Mouse (Mus musculus): Measurements from ENCODE around the gene Apobr. TPM values are rescaled to one million over a fixed set of nuclear protein-coding genes. Genes with fewer than 3 reads are reported as not detected.

Apobr gene
- 0.61 and 0.71 TPM in 2 replicates for polyA plus RNA-seq (2015; fragmentation: Nextera tagmentation; extraction: Ambion mirVana)

DNA sequence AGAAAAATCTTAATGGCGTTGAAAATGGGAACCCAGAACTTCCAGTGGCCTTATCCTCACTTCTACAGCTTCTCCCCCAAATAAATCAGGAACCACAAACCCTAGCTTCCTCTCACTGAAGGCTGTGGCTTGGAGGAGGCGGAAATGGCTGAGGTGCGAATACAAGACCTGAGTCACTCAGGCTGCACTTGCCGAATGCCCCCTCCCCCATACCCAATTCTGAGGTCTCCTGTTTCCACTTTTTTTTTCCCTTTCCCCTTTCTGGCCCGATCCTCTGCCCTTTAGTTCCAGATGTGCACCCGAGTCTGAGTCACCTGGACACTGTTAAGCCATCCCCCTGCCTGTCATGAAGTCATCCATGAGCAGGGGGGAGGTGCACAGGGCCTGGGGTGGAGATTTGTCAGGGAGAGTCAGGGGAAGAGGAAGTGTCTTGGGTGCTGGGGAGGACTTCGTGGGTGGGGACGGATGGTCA, at the start of gene Apobr:
TSS of gene Apobr (plus strand) at position 437 of the 472 bp plus-strand sequence.
- Histone ChIP-seq H3K36me3 (0 out of 2 replicates have a peak, but pooled peaks cover 5% of the 10 kb centered on the region), H3K9me3 (replicated peaks) (no peaks in the 10 kb centered on the region), H3K27me3 (peaks cover 27% of the 10 kb centered on the region), H3K4me3 (replicated peaks) (peak within 1 kb of the TSS; percentile 57), H3K4me2 (peak within 1 kb of the TSS; percentile 89), H3K4me1 (replicated peaks) (peaks cover 34% of the 10 kb centered on the region), H3K9ac (0 out of 2 replicates have a peak within 1 kb of the TSS, but pooled peaks have one; percentile 67), H3K27ac (peak within 1 kb of the TSS; percentile 29; the same call in 1 of the 2 replicates)
- 26% methylated on average over 8 of the region's 8 CpGs for WGBS (ENCODE audit: insufficient replicate concordance)
- DNase-seq (no peak), ATAC-seq (ENCODE audit: low read depth) (no peak)

DNA sequence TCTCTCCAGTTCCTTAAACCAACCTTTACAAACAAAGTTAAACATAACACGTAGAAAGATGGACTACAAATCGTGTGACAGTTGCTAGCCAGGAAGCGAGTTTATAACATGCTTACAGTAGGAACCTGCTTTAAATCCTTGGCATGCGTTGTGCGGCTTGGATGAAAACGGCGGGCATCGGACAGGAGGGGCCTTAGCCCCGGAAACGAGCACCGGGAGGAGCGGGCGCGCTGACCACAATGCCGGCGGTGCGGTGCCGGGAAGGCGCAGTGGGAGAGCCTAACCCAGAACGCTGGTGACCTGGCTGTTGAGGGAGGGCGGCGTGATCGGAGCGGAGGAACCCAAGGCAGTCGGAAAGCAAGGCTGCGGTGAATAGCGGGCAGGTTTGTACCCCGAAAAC, 49.0 kb upstream of the Apobr start:
- H3K4me1 ChIP-seq (replicated peaks): peaks cover 10% of the 10 kb centered on the region
- DNase-seq (peak; percentile 6), ATAC-seq (ENCODE audit: low read depth) (no peak)
- H3K9me3 ChIP-seq (replicated peaks): no peaks in the 10 kb centered on the region
- no peak overlapping the region for H3K27ac ChIP-seq
- peaks cover 22% of the 10 kb centered on the region for H3K27me3 ChIP-seq
- WGBS (ENCODE audit: insufficient replicate concordance): 2% methylated on average over 28 of the region's 28 CpGs
- peak overlapping the region; percentile 67 for H3K4me2 ChIP-seq
- H3K4me3 ChIP-seq (replicated peaks): peak overlapping the region; percentile 47
- H3K36me3 ChIP-seq: no peaks in the 10 kb centered on the region
- H3K9ac ChIP-seq: peak overlapping the region; percentile 44

DNA sequence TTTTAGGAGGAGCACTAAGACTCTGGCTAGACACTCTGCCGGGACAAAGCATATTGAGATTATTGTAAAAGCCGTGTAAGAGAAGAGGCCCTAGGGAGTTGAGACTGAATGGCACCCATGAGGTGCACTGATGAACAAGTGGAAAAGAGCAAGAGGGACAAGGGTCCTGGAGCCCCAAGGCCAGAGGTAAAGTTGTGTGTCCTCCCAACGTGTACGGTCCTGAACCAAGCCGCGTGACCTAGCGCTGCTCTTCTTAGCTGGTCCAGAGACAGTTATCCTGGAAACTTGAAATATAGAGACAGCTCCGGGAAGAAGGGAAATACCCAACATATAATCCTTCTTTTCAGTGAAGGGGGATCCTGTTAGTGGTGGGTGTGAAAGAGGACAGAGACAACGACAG, 48.3 kb upstream of the Apobr start:
- Histone ChIP-seq H3K9me3 (replicated peaks) (no peaks in the 10 kb centered on the region), H3K36me3 (no peaks in the 10 kb centered on the region), H3K27me3 (peaks cover 22% of the 10 kb centered on the region), H3K9ac (peak overlapping the region; percentile 44; the same call in 1 of the 2 replicates), H3K4me1 (replicated peaks) (peaks cover 10% of the 10 kb centered on the region), H3K27ac (no peak overlapping the region), H3K4me3 (replicated peaks) (peak overlapping the region; percentile 47), H3K4me2 (peak overlapping the region; percentile 67)
- ATAC-seq (ENCODE audit: low read depth) (no peak), DNase-seq (no peak)
- 63% methylated on average over 9 of the region's 9 CpGs for WGBS (ENCODE audit: insufficient replicate concordance)

DNA sequence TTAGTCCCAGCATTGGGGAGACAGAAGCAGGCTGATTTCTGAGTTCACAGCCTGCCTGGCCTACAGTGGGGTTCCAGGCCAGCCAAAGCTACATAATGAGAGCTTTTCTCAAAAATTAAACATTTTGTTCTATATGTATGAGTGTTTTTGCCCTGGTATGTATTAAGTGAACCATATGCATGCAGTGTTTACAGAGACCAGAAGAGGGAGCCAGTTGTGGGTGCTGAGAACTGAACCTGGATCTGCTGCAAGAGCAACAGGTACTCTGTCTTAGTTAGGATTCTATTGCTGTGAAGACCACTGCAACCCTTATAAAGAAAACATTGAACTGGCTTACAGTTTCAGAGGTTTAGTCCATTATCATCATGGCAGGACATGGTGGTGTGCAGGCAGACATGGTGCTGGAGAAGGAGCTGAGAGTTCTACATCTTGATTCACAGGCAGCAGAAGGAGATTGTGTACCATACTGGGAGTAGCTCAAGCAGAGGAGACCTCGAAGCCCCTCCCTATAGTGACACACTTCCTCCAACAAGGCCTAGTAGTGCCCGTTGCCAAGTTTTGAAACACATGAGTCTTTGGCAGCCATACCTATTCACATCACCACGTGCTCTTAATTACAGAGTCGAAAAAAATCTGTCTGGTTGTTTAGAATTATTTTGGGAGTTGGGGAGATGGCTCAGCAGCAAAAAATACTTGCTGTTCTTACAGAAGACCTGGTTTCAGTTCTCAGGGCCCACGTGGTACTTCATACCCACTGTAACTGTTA, 46.7 kb upstream of the Apobr start:
- Histone ChIP-seq H3K27me3 (peaks cover 22% of the 10 kb centered on the region), H3K9ac (no peak overlapping the region), H3K36me3 (no peaks in the 10 kb centered on the region), H3K27ac (no peak overlapping the region), H3K4me2 (no peak overlapping the region), H3K4me1 (replicated peaks) (peaks cover 10% of the 10 kb centered on the region), H3K4me3 (replicated peaks) (no peak overlapping the region), H3K9me3 (replicated peaks) (no peaks in the 10 kb centered on the region)
- DNase-seq (peak; percentile 6), ATAC-seq (ENCODE audit: low read depth) (no peak)
- WGBS (ENCODE audit: insufficient replicate concordance): 53% methylated on average over 5 of the region's 5 CpGs

DNA sequence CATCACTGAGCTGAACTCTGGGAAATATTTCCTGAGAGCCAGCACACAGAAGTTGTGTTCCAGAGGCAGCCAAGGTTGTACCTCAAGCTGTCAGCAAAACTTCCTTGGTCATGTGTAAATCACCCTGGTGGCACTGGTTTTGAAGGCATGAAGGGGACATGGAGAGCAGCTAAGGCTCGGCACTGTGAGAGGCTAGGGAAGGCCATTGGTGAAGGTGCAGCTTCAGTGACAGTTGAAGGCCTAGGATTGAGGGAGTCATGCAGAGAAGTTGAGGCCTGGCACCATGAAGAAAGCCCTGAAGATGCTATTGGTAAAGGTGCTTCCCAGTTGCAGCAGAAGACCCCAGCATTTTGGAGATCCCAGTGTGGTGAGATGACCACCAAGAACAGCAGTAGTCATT, 43.1 kb upstream of the Apobr start:
- no peaks in the 10 kb centered on the region; the same call in 1 of the 2 replicates for H3K4me1 ChIP-seq (replicated peaks)
- ATAC-seq (ENCODE audit: low read depth) (no peak), DNase-seq (no peak)
- H3K9ac ChIP-seq: no peak overlapping the region
- peaks cover 28% of the 10 kb centered on the region for H3K36me3 ChIP-seq
- H3K27ac ChIP-seq: no peak overlapping the region
- 71% methylated on average over 1 of the region's 1 CpGs for WGBS (ENCODE audit: insufficient replicate concordance)
- H3K9me3 ChIP-seq (replicated peaks): no peaks in the 10 kb centered on the region
- H3K4me3 ChIP-seq (replicated peaks): no peak overlapping the region
- peaks cover 6% of the 10 kb centered on the region for H3K27me3 ChIP-seq
- no peak overlapping the region for H3K4me2 ChIP-seq

DNA sequence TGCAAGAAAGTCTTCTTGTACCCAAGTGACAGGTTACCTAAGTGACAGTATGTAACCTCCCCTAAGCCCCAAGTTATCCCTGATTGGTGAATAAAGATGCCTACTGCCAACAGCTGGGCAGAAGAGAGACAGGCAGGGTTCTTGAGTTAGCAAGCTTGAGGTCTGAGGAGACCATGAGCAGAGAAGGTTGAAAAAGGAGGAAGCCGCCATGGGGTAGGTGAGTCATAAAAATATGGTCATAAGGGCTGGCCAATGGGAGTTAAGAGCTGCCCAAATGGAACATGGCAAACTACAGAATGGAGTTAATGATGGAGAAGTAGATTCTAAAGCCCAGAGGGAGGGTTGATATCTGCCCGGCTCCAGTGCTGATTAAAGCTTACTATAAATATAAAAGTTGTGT, 39.1 kb upstream of the Apobr start:
- Histone ChIP-seq H3K9ac (no peak overlapping the region), H3K36me3 (peaks cover 68% of the 10 kb centered on the region), H3K9me3 (replicated peaks) (no peaks in the 10 kb centered on the region), H3K4me3 (replicated peaks) (no peak overlapping the region), H3K4me1 (replicated peaks) (no peaks in the 10 kb centered on the region), H3K27me3 (no peaks in the 10 kb centered on the region), H3K27ac (no peak overlapping the region), H3K4me2 (no peak overlapping the region)
- DNase-seq (no peak), ATAC-seq (ENCODE audit: low read depth) (no peak)
- WGBS (ENCODE audit: insufficient replicate concordance): 78% methylated on average over 2 of the region's 2 CpGs

DNA sequence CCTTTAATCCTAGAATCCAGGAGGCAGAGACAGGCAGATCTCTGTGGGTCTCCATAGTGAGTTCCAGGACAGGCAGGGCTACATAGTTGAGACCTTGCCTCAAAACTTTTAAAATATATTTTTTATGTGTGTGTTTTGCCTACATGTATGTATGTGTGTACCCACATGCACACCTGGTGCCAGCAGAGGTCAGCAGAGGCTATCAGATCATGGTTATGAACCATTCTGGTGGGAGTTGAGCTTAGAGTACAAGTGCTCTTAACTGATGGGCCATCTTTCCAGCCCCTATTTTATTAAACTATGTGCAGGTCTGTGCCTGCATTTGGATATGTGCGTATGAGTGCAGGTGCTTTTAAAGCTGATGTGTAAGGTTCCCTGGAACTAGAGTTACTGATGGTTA, 29.9 kb upstream of the Apobr start:
- no peak overlapping the region for H3K4me3 ChIP-seq (replicated peaks)
- WGBS (ENCODE audit: insufficient replicate concordance): 87% methylated on average over 1 of the region's 1 CpGs
- H3K27me3 ChIP-seq: no peaks in the 10 kb centered on the region
- no peaks in the 10 kb centered on the region for H3K9me3 ChIP-seq (replicated peaks)
- no peak overlapping the region for H3K27ac ChIP-seq
- H3K36me3 ChIP-seq: peaks cover 96% of the 10 kb centered on the region
- no peak overlapping the region for H3K4me2 ChIP-seq
- no peak overlapping the region for H3K9ac ChIP-seq
- ATAC-seq (ENCODE audit: low read depth) (no peak), DNase-seq (no peak)
- no peaks in the 10 kb centered on the region for H3K4me1 ChIP-seq (replicated peaks)

DNA sequence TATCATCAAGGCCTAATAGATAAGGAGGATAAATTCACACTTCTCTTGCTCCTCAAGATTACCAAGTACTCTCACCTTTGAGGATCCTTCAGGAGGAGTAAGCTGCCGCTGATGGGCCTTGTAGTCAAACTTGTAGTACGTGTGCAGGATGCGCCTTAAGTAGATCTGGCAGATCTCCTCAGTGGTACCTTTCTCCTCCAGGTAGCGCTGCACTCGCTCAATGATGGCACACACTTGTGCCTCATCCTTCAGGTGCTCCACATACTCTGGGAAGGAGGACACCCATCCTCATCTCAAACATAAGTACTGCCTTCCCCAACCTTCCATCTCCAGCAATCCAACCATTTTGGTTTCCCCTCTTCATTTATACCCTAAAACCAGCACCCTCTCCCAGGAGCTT, 28.1 kb upstream of the Apobr start:
- H3K4me1 ChIP-seq (replicated peaks): no peaks in the 10 kb centered on the region
- ATAC-seq (ENCODE audit: low read depth) (no peak), DNase-seq (no peak)
- WGBS (ENCODE audit: insufficient replicate concordance): 86% methylated on average over 5 of the region's 5 CpGs
- peaks cover 95% of the 10 kb centered on the region for H3K36me3 ChIP-seq
- no peaks in the 10 kb centered on the region for H3K27me3 ChIP-seq
- H3K9ac ChIP-seq: no peak overlapping the region
- H3K4me2 ChIP-seq: no peak overlapping the region
- no peak overlapping the region for H3K27ac ChIP-seq
- no peaks in the 10 kb centered on the region for H3K9me3 ChIP-seq (replicated peaks)
- H3K4me3 ChIP-seq (replicated peaks): no peak overlapping the region

DNA sequence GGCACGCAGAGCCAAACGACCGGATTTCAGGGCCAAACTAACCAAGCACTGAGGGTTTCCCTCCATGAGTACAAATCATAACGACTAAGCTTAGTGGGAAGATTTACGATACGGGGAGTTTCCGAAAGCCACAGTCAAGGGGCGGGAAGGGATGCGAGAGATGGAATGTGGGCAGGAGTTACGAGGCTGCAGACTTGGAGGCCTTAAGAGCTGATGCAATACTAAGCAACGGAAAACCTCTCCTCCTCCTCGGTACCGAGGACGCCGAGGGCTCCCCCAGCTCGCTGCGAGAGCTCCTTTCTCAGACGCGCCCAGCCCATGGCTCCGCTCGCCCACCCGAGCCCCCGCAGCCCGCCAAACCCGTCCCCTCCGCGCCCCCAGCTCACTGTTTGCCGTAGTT, 19.0 kb upstream of the Apobr start:
- peaks cover 3% of the 10 kb centered on the region; the same call in 1 of the 2 replicates for H3K9me3 ChIP-seq (replicated peaks)
- DNase-seq: no peak
- peaks cover 20% of the 10 kb centered on the region for H3K4me1 ChIP-seq (replicated peaks)
- peak overlapping the region; percentile 72 for H3K27ac ChIP-seq
- peak overlapping the region; percentile 89 for H3K9ac ChIP-seq
- peak; percentile 15 for ATAC-seq (ENCODE audit: low read depth)
- under 1% methylated on average over 24 of the region's 28 CpGs for WGBS (ENCODE audit: insufficient replicate concordance)
- peak overlapping the region; percentile 79 for H3K4me2 ChIP-seq
- peak overlapping the region; percentile 87 for H3K4me3 ChIP-seq (replicated peaks)
- H3K36me3 ChIP-seq: peaks cover 41% of the 10 kb centered on the region
- H3K27me3 ChIP-seq: no peaks in the 10 kb centered on the region

DNA sequence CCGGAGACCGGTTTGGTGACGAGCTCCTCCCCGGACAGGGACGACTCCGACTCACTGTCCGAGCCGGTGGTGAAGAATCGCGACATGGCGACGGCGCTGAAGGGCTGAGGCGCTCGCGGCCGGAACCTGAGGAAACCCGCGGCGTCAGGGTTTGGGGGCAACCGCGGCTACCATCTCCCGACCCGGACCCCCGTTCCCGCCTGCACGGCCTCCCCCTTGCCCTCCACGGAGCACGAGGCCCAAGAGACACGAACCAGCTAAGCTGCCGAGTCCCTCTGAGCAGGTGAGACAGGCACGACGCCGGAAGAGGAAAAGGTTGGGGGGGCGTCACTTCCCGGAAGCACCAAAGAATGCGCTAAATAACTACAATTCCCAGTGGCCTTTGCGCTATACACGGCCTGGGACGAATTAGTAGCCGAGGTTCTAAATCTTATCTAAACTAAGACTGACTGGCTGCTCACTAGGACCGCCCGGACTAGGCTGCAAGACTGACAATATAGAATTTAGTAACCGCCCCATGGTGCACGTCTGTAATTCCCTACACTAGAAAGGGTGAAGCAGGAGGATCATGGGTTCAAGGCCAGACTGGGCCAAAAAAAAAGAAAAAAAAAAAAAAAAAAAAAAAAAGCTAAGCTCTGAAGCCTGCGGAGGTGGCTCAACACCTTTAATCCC, 18.5 kb upstream of the Apobr start, which contains the start of gene Eif3c:
TSS of gene Eif3c (minus strand) at position 318 of the 672 bp plus-strand sequence.
- Histone ChIP-seq H3K36me3 (peaks cover 36% of the 10 kb centered on the region), H3K27ac (peak within 1 kb of the TSS; percentile 72), H3K4me1 (replicated peaks) (peaks cover 20% of the 10 kb centered on the region), H3K27me3 (no peaks in the 10 kb centered on the region), H3K9me3 (replicated peaks) (peaks cover 3% of the 10 kb centered on the region; the same call in 1 of the 2 replicates), H3K4me2 (peak within 1 kb of the TSS; percentile 79), H3K4me3 (replicated peaks) (peak within 1 kb of the TSS; percentile 87), H3K9ac (peak within 1 kb of the TSS; percentile 89)
- DNase-seq (peak; percentile 84), ATAC-seq (ENCODE audit: low read depth) (peak; percentile 97)
- WGBS (ENCODE audit: insufficient replicate concordance): under 1% methylated on average over 46 of the region's 46 CpGs

DNA sequence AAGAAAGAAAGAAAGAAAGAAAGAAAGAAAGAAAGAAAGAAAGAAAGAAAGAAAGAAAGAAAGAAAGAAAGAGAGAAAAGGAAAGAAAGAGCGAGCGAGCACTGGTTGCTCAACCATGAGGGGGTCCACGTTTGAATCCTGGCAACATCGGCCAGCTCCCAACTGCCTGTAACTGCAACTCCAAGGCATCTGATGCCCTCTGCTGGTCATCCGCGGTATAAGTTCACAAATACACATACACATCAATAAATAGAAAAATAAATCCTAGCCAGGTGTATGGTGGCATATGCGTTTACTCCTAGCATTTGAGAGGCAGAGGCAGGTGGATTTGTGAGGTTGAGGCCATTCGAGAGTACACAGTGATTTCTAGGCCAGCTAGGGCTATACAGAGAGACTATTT, 7.8 kb upstream of the Apobr start:
- Histone ChIP-seq H3K27me3 (no peaks in the 10 kb centered on the region), H3K36me3 (peaks cover 19% of the 10 kb centered on the region; the same call in 1 of the 2 replicates)
- peak; percentile 53 for DNase-seq

More for the DNA sequence above, 7.8 kb upstream of the Apobr start:
- H3K4me2 ChIP-seq: no peak overlapping the region
- no peak overlapping the region for H3K27ac ChIP-seq
- no peak overlapping the region for H3K4me3 ChIP-seq (replicated peaks)
- H3K9ac ChIP-seq: no peak overlapping the region
- peaks cover 3% of the 10 kb centered on the region; the same call in 1 of the 2 replicates for H3K4me1 ChIP-seq (replicated peaks)
- no peak; the same call in 1 of the 2 replicates for ATAC-seq (ENCODE audit: low read depth)
- WGBS (ENCODE audit: insufficient replicate concordance): 41% methylated on average over 8 of the region's 8 CpGs
- H3K9me3 ChIP-seq (replicated peaks): no peaks in the 10 kb centered on the region
